Mouse (Mus musculus) spleen, postnatal 36 days (tissue): ENCODE measurements around the gene Tacc2.

ENCODE experiments used
- DNase-seq, 2 experiments: peaks; one replicate each; pipeline ENCODE4 v3.0.0; 2022; ENCODE audit warnings: low spot score in 2 of 2, mixed read lengths in 1 of 2

Tacc2 gene

GRCm38 (mm10) chr7:130726185-130726584, 148.9 kb downstream of the Tacc2 start:
- no peak for DNase-seq

DNA sequence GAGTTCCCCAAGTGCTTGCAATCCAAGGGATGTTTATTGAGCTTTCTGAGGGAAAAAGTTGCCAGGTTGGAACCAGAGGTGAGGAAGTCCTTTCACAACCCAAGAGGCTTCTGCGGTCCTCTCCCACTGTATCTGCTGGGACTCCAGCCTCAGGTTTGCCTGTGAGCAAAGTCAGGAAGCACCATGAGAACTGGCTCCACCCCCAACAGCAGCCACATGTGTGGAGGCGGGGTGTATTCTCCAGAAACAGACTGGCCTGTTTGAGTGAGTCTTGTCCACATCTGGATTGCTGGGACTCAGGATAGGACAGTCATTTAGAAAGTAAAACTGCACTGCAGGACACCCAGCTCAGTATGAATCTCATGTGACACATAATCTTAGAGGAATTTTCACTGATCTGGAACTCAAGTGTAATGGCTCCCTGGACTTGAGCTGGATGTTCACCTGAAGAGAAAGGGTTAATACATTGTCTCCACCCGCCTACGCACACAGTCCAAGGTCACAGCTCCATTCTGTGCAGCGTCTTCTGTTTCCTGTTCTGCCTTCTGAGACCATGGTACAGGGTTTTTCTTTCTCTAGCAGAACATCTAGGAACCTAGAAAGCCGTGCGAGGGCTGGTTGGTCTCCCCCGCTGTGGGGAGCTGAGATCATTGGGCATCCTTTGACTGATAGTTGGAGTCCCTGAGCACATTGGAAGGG, 149.6 kb downstream of the Tacc2 start:
- no peak for DNase-seq

GRCm38 (mm10) chr7:130727560-130727959, 150.3 kb downstream of the Tacc2 start:
- DNase-seq = no peak

- DNase-seq = no peak
These were observed 154.6 kb downstream of the Tacc2 start for GRCm38 (mm10) chr7:130731792-130732191.

DNA sequence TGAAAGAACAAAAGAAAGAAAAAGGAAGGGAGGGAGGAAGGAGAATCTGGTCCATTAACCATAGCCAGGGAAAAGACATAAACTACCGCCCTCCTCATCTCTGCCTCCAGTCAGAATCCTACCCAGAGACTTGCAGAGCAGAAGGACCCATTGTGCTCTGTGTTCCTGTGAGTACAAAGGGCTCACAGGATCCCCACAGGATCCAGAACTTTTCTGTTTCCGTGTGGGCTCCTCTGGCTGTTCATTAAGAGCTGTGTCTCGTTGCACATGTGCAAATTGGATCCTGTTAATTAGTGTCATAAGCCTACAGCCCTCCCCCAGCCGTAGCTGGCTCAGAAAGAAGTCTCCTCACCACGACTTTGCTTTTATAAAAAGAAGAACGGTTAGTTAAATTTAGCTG, 155.7 kb downstream of the Tacc2 start:
- DNase-seq = no peak

DNA sequence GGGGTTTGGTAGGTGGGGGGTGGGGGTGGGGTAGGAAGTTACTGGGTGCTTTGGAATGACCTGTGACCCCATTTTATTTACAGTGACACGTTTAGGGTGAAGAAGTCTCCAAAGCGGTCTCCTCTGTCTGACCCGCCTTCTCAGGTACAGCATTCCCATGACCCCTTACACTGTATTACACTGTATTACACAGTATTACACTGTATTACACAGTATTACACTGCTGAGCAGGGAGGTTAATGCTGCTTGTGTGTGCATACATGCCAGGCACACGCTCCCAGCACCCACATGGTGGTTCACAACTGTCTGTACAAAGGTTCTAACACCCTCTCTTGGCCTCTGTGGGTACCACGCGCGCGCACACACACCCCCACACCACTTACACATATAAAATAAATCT, 156.2 kb downstream of the Tacc2 start:
- no peak for DNase-seq

- DNase-seq = no peak
These were observed 157.1 kb downstream of the Tacc2 start for GRCm38 (mm10) chr7:130734195-130734787.

GRCm38 (mm10) chr7:130741099-130741498, 163.9 kb downstream of the Tacc2 start:
- DNase-seq = no peak

DNA sequence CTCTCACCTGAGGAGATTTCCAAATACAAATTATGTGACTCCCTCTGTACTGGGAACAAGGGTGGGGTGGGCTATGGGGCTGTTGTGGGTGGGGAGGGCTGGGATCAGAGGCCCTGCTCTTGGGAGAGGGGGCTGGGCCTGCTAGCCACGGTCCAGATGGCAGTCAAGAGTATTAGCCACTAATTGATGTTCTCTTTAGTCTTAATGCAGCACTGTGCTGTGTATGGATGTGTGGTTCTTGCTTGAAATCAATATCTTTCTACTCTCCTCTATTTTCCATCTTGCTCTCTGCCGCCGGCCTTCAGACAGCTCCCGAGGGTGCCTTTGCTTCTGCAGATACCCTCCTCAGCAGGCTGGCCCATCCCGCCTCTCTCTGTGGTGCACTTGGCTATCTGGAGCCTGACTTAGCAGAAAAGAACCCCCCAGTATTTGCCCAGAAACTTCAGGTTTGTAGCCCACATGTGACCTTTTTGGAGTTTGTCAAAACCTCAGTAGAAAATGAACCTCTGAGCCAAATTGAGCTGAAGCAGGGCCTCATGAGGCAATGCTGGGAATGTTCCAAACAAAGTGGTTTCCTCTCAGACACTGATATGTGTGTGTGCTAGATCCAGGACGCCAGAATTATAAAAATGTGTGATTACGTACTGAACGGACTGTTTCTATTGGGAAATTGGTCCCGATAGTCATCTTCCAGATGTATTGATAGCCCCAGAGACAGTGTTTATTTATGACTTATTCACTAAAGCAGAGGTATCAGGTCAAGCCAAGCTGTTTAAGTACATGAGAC, 166.2 kb downstream of the Tacc2 start:
- DNase-seq = no peak

- no peak for DNase-seq
These were observed 171.9 kb downstream of the Tacc2 start for GRCm38 (mm10) chr7:130749165-130749564.

GRCm38 (mm10) chr7:130750752-130751490, 173.7 kb downstream of the Tacc2 start:
- no peak for DNase-seq

GRCm38 (mm10) chr7:130751678-130752077, 174.4 kb downstream of the Tacc2 start:
- no peak for DNase-seq

DNA sequence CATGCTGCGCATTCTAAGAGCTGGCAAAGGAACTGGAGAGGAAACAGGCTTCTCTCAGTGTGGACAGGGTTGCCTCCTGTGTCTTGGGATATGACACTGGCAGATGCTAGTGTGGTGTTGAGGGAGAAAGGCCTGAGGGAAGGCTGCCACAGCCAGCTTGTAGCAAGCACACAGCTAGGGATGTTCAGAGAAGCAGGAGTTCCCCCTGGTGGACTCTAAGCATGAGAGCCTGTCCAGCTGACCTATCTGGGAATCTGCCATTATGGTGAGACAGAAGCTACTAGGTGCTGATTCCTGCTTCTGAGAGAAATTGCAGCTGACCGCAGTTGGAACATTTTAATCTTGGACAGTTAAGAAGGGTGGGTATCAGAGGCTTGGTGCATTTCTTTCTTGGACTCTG, 177.6 kb downstream of the Tacc2 start:
- DNase-seq = no peak

DNA sequence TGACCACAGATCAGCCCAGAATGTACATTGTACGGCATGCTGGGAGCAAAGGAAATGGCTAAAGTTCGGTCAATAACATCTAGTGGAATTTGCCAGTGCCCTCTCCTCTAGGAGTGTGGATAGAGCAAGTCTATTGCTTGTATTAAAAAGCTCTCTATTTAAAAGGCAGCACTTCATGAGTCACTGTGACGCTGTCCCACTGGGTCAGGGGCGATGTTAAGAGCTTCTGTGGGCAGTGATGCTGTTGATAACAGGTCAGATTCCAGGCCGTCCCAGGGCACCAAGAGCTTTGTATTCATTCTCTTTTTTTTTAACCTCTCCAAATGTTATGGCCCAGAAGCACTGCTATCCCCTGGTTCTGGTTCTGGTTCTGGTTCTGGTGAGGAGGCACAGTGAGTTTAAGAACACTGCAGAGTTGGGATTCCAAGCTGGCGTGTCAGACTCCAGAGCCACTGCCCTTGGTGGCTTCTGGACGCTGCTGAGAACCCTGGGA, 179.2 kb downstream of the Tacc2 start:
- no peak for DNase-seq

DNA sequence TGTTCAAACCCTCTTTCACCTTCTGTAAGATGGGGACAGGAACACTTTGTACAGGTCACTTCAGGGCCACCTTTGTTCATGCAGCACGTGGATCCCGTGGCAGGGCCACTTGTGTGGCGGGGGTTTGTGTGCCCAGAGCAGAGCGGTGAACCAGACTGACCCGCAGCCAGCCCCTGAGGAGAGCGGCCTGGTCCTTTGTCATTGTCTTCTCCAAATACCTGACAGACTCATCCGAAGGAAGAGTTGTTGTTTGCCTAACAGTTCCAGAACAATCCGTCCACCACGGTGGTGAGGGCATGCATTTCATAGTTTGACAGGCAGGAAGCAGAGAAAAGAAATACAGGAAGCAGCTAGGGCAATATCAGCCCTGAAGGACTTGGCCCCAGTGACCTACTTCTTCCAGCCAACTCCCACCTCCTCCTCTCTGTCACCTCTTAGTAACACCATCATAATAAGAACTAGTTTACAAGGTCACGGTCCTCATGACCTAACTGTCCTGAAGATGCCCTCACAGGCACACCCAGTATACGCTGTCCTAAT, 180.2 kb downstream of the Tacc2 start:
- DNase-seq = no peak

DNA sequence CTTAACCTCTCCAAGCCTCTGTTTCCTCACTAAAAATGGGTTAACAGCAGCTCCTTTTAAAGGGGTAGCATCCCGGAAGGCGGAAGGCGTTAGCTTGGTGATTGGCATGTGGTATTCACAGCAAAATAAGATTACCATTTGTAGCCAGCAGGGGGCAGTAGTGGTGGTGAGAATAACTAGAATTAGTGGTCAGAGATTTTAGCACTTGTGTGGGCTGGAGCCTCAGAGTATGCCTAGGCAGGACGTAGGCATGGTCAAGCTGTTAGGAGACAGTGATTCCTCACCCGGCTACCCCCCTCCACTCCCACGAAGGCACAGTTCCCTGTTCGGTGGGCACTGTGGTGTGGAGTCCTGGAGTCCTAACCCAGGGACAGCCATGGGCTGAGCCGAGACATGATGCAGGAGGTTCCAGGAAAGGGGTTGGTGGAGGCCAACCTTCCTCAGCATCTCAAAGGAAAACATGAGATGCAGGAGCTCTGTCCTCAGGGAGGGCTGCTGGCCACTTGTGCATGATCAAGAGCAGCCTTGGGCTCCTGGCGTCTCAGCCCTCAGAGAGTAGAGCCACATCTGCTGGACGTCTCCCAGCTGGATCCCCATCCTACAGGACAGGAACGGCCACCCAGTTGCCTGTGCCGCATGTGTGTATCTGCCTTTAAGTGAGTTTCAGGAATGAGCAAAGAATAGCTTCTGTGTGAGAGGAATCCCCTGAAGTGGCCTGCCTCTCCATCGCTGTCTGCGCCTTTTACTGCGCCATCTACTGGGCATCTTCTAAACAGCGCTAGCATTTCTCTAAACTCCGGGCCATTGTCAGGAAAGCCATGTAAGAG, 185.0 kb downstream of the Tacc2 start:
- DNase-seq = peak; percentile 17 to 43

GRCm38 (mm10) chr7:130764160-130764559, 186.9 kb downstream of the Tacc2 start:
- DNase-seq = no peak

DNA sequence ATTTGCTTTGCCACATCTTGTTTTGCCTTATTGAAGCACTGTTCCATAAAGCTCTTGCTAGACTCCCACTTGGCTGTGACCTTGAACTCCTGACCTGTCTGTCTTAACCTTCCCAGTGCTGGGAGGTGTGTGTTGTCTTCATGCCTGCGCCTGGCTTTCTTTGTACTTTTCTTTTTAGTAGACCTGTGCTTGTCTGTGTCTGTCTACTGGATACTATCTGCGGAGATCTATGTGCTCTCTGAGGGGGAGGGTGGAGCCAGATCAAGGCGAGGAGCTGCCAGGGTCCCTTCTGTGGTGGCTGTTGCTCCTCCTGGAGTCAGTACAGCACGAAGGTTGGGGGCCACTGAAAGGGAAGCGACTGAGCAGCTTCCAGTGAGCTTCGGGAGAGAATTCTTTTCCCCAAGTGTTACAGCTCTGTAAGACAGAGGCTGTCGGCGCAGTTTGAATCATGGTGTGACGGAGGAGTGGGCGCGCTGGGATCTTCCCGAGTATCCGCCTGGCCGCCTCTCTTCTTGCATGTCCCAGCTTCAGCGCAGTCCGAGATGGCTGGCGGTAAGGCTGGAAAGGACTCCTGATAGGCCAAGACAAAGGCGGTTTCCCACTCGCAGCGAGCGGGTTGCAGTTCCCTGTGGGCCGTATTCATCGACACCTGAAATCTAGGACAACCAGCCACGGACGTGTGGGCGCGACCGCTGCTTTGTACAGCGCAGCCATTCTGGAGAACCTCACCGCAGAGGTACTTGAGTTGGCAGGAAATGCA, 189.4 kb downstream of the Tacc2 start:
- no peak for DNase-seq

GRCm38 (mm10) chr7:130768151-130768550, 190.9 kb downstream of the Tacc2 start:
- DNase-seq = no peak

DNA sequence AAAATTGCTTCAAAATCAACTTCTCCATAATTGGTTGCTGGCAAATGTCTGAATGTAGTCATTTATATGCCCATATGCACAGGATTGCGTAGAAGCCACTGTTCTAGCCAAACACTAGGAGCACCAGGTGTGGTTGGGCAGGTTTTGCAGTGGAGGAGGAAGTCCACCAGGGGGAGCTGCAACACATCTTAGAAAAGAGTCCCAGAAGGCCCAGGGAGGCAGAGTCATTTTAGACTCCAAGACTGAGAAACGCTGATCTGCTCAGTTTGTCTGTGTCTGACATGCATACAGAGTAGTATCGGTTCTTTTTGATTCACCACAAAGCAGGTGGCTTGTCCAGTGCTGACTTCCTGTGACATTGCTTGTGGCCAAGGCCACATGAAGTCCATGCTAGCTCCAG, 193.5 kb downstream of the Tacc2 start:
- peak; percentile 57 to 72 for DNase-seq
